Mouse (Mus musculus): ENCODE measurements around the gene Il23r.

DNA sequence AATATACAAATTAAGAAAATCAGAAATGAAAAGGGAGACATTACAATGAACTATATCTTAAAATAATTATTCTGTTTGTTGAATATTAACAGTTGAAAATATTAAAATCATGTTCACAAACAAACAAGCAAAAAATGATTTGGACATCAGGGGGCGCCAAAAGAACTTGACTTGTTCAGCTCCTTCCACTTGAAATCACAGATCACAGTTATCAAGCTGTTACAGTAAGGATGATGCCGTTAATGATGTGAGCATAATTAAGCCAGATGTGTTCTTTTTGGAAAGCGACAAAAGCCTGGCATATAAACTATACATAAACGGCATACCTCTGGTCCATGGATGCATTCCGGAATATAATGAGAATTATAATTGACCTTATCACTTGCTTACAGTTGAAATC is 40.3 kb downstream of the Il23r start:
- no peak for TF ChIP-seq ZMIZ1 (IDR thresholded peaks at IDR 0.05; ENCODE audit: low read depth, low read length)
- TF ChIP-seq CTCF (conservative IDR thresholded peaks at IDR 0.05 in 1 of 2, IDR thresholded peaks at IDR 0.05 in 1 of 2; ENCODE audit: low read depth in 2 of 2, low read length in 2 of 2), result peak; percentile 31 to 61; a peak in 3 of 4 replicates
- no peak for TF ChIP-seq EP300 (IDR thresholded peaks at IDR 0.05; ENCODE audit: low read length)
- TF ChIP-seq USF2 (conservative IDR thresholded peaks at IDR 0.05; ENCODE audit: low read depth, low read length), result no peak
- TF ChIP-seq HCFC1 (IDR thresholded peaks at IDR 0.05; ENCODE audit: low read depth, low read length), result no peak
- TF ChIP-seq ZNF384 (IDR thresholded peaks at IDR 0.05; ENCODE audit: low read depth, low read length), result no peak
- no peak for TF ChIP-seq IRF4 (IDR thresholded peaks at IDR 0.05; ENCODE audit: low read depth, low read length)
- no peak for TF ChIP-seq POLR2A (IDR thresholded peaks at IDR 0.05; ENCODE audit: low read depth, low read length)
- TF ChIP-seq MAFK (IDR thresholded peaks at IDR 0.05; ENCODE audit: insufficient replicate concordance, low read length), result no peak
- no peak for TF ChIP-seq JUND (conservative IDR thresholded peaks at IDR 0.05; ENCODE audit: low read depth, low read length)
- no peak for TF ChIP-seq BHLHE40 (IDR thresholded peaks at IDR 0.05; ENCODE audit: low read depth, low read length)
- no peak for TF ChIP-seq ZC3H11A (IDR thresholded peaks at IDR 0.05; ENCODE audit: low read depth, low read length)
- TF ChIP-seq NRF1 (IDR thresholded peaks at IDR 0.05; ENCODE audit: low read depth, low read length), result no peak
- no peak for TF ChIP-seq CHD2 (IDR thresholded peaks at IDR 0.05; ENCODE audit: low read length)

Measured in CH12.LX (cell line).